Mouse (Mus musculus) embryonic fibroblast, embryonic 13.5 days (primary cell): ENCODE measurements around the gene Nhs. TPM values are rescaled to one million over a fixed set of nuclear protein-coding genes. Genes with fewer than 3 reads are reported as not detected.
A peak's percentile ranks its signal among the peaks of the same experiment; 100 is the strongest.

Experiments used
- H3K27ac ChIP-seq: 2 replicates; pipeline ENCODE4 v1.5.1; 2012; ENCODE audit warnings: low read length, control low read depth, inconsistent platforms; ENCODE audit not compliant: insufficient read depth
- H3K4me1 ChIP-seq: 2 replicates; pipeline ENCODE4 v1.6.1; 2011; ENCODE audit warnings: low read length; ENCODE audit not compliant: control insufficient read depth, insufficient read depth
- H3K4me3 ChIP-seq: 2 replicates; pipeline ENCODE4 v1.5.1; 2011; ENCODE audit warnings: mild to moderate bottlenecking, control low read depth, low read length; ENCODE audit not compliant: insufficient read depth
- CTCF ChIP-seq: IDR thresholded peaks from 2 replicates; pipeline ENCODE4 v1.5.1; 2011; ENCODE audit warnings: mild to moderate bottlenecking, control low read depth, low read length, moderate library complexity, borderline replicate concordance; ENCODE audit not compliant: insufficient read depth
- POLR2A ChIP-seq: IDR thresholded peaks from 2 replicates; pipeline ENCODE4 v1.6.1; 2011; ENCODE audit warnings: low read depth, mild to moderate bottlenecking, control low read depth, low read length, moderate library complexity
- polyA plus RNA-seq: library from polyadenylated mRNA; stranded (reverse); fragments of >200 nt; gene quantifications from 2 replicates; pipeline ENCODE4 v1.2.4, GENCODE M21; 2011; ENCODE audit warnings: low read depth; ENCODE audit not compliant: missing spikeins, insufficient read length

Nhs gene
- polyA plus RNA-seq, 1 experiment, result 10.6 TPM

GRCm38 (mm10) chrX:161961756-161962155 lies 197.8 kb downstream of the Nhs start:
- no peaks in the 10 kb centered on the region for H3K4me1 ChIP-seq
- H3K27ac ChIP-seq, result no peak overlapping the region
- TF ChIP-seq CTCF, result no peak
- no peak overlapping the region for H3K4me3 ChIP-seq

GRCm38 (mm10) chrX:161961176-161961575 lies 198.4 kb downstream of the Nhs start:
- Histone ChIP-seq H3K27ac (no peak overlapping the region), H3K4me3 (no peak overlapping the region), H3K4me1 (no peaks in the 10 kb centered on the region)
- no peak for TF ChIP-seq POLR2A
- no peak for TF ChIP-seq CTCF

- no peaks in the 10 kb centered on the region for H3K4me1 ChIP-seq
- TF ChIP-seq CTCF (no peak), POLR2A (no peak)
Measured at GRCm38 (mm10) chrX:161952356-161952755, 207.2 kb downstream of the Nhs start.

GRCm38 (mm10) chrX:161943098-161943680 lies 216.3 kb downstream of the Nhs start:
- H3K4me3 ChIP-seq, result no peak overlapping the region
- TF ChIP-seq CTCF (no peak), POLR2A (no peak)

More at GRCm38 (mm10) chrX:161952356-161952755, 207.2 kb downstream of the Nhs start:
- Histone ChIP-seq H3K4me3 (no peak overlapping the region), H3K27ac (no peak overlapping the region)

GRCm38 (mm10) chrX:161940696-161941095 lies 218.8 kb downstream of the Nhs start:
- Histone ChIP-seq H3K4me1 (no peaks in the 10 kb centered on the region; the same call in 1 of the 2 replicates), H3K27ac (no peak overlapping the region), H3K4me3 (no peak overlapping the region)
- TF ChIP-seq POLR2A, result no peak
- TF ChIP-seq CTCF, result no peak

More at GRCm38 (mm10) chrX:161943098-161943680, 216.3 kb downstream of the Nhs start:
- no peaks in the 10 kb centered on the region; the same call in 1 of the 2 replicates for H3K4me1 ChIP-seq
- H3K27ac ChIP-seq, result no peak overlapping the region

- Histone ChIP-seq H3K27ac (no peak overlapping the region), H3K4me1 (peaks cover 2% of the 10 kb centered on the region; the same call in 1 of the 2 replicates), H3K4me3 (no peak overlapping the region)
- TF ChIP-seq CTCF, result no peak
- TF ChIP-seq POLR2A, result no peak
Measured at GRCm38 (mm10) chrX:161926683-161927053, 232.9 kb downstream of the Nhs start.

- H3K27ac ChIP-seq, result peak overlapping the region; percentile 62
- H3K4me1 ChIP-seq, result peaks cover 2% of the 10 kb centered on the region; the same call in 1 of the 2 replicates
- TF ChIP-seq CTCF (no peak), POLR2A (no peak)
- H3K4me3 ChIP-seq, result no peak overlapping the region
Measured at GRCm38 (mm10) chrX:161925973-161926682, 233.4 kb downstream of the Nhs start.

GRCm38 (mm10) chrX:161922655-161923054 lies 236.9 kb downstream of the Nhs start:
- Histone ChIP-seq H3K4me3 (no peak overlapping the region), H3K27ac (no peak overlapping the region), H3K4me1 (peaks cover 2% of the 10 kb centered on the region; the same call in 1 of the 2 replicates)
- TF ChIP-seq POLR2A (no peak), CTCF (no peak)

- Histone ChIP-seq H3K4me3 (no peak overlapping the region), H3K27ac (peak overlapping the region; percentile 52; the same call in 1 of the 2 replicates), H3K4me1 (peaks cover 2% of the 10 kb centered on the region; the same call in 1 of the 2 replicates)
- TF ChIP-seq POLR2A, result no peak
Measured at GRCm38 (mm10) chrX:161921581-161921980, 237.9 kb downstream of the Nhs start.

- TF ChIP-seq POLR2A, result no peak
- TF ChIP-seq CTCF, result no peak
Measured at GRCm38 (mm10) chrX:161909963-161910362, 249.6 kb downstream of the Nhs start.

More at GRCm38 (mm10) chrX:161909963-161910362, 249.6 kb downstream of the Nhs start:
- no peak overlapping the region for H3K4me3 ChIP-seq
- no peaks in the 10 kb centered on the region for H3K4me1 ChIP-seq
- no peak overlapping the region for H3K27ac ChIP-seq
